Mouse (Mus musculus): ENCODE data around the gene Adk.

GRCm38 (mm10) chr14:21237051-21237450, 184.7 kb downstream of the Adk start:
- TF ChIP-seq POLR2A (IDR thresholded peaks at IDR 0.05; ENCODE audit: borderline replicate concordance, low read depth, low read length) (no peak), CTCF (IDR thresholded peaks at IDR 0.05; ENCODE audit: low read depth, low read length) (no peak)

Measured in bone marrow macrophage, adult 2 months (primary cell).